Mouse (Mus musculus): ENCODE results near the gene Cldn34b2. TPM values are rescaled to one million over a fixed set of nuclear protein-coding genes. Genes with fewer than 3 reads are reported as not detected.
"Not testable (repeated sequence)": the region's sequence is repeated elsewhere in the genome, so short reads cannot be mapped to it uniquely, and the experiment has no call there.

The Cldn34b2 gene
- polyA plus RNA-seq (2016; fragmentation: Nextera tagmentation; extraction: Ambion mirVana): not detected in 2 replicates

GRCm38 (mm10) chrX:155128312-155128711 is at the start of gene Cldn34b2:
TSS of gene Cldn34b2 (minus strand) at chrX:155128412.
- not testable (repeated sequence) for H3K9me3 ChIP-seq; DNase-seq (ENCODE audit: low spot score); H3K36me3 ChIP-seq; H3K27ac ChIP-seq; H3K4me3 ChIP-seq; H3K27me3 ChIP-seq (ENCODE audit: insufficient read depth, poor library complexity, severe bottlenecking); H3K4me1 ChIP-seq
- WGBS: 77% methylated on average over 3 of the region's 3 CpGs

- DNase-seq (ENCODE audit: low spot score): no peak
- H3K4me3 ChIP-seq: no peak overlapping the region
- WGBS: 69% methylated on average over 2 of the region's 2 CpGs
- H3K4me1 ChIP-seq: no peaks in the 10 kb centered on the region
- H3K27ac ChIP-seq: no peak overlapping the region
- H3K9me3 ChIP-seq: no peaks in the 10 kb centered on the region; the same call in 1 of the 2 replicates
- H3K36me3 ChIP-seq: no peaks in the 10 kb centered on the region
- H3K27me3 ChIP-seq (ENCODE audit: insufficient read depth, poor library complexity, severe bottlenecking): no peaks in the 10 kb centered on the region
Measured at GRCm38 (mm10) chrX:155177640-155178039, 49.4 kb upstream of the Cldn34b2 start.

- no peaks in the 10 kb centered on the region; the same call in 1 of the 2 replicates for H3K9me3 ChIP-seq
- no peaks in the 10 kb centered on the region for H3K4me1 ChIP-seq
- WGBS: 74% methylated on average over 2 of the region's 2 CpGs
- no peaks in the 10 kb centered on the region for H3K36me3 ChIP-seq
- no peak overlapping the region for H3K27ac ChIP-seq
- no peaks in the 10 kb centered on the region for H3K27me3 ChIP-seq (ENCODE audit: insufficient read depth, poor library complexity, severe bottlenecking)
- H3K4me3 ChIP-seq: no peak overlapping the region
- DNase-seq (ENCODE audit: low spot score): no peak
Measured at GRCm38 (mm10) chrX:155177230-155177629, 49.0 kb upstream of the Cldn34b2 start.

GRCm38 (mm10) chrX:155175568-155175967 is 47.4 kb upstream of the Cldn34b2 start:
- no peak for DNase-seq (ENCODE audit: low spot score)
- WGBS: 69% methylated on average over 4 of the region's 4 CpGs
- Histone ChIP-seq H3K36me3 (no peaks in the 10 kb centered on the region), H3K4me3 (no peak overlapping the region), H3K4me1 (no peaks in the 10 kb centered on the region), H3K27ac (no peak overlapping the region), H3K9me3 (no peaks in the 10 kb centered on the region; the same call in 1 of the 2 replicates), H3K27me3 (ENCODE audit: insufficient read depth, poor library complexity, severe bottlenecking) (no peaks in the 10 kb centered on the region)

- Histone ChIP-seq H3K36me3 (no peaks in the 10 kb centered on the region), H3K4me3 (no peak overlapping the region), H3K9me3 (no peaks in the 10 kb centered on the region; the same call in 1 of the 2 replicates), H3K27ac (no peak overlapping the region), H3K27me3 (ENCODE audit: insufficient read depth, poor library complexity, severe bottlenecking) (no peaks in the 10 kb centered on the region), H3K4me1 (no peaks in the 10 kb centered on the region)
- no peak for DNase-seq (ENCODE audit: low spot score)
Measured at GRCm38 (mm10) chrX:155172310-155172709, 44.1 kb upstream of the Cldn34b2 start.

- H3K4me3 ChIP-seq: no peak overlapping the region
- 65% methylated on average over 1 of the region's 1 CpGs for WGBS
- DNase-seq (ENCODE audit: low spot score): no peak
- no peak overlapping the region for H3K27ac ChIP-seq
- H3K4me1 ChIP-seq: no peaks in the 10 kb centered on the region
- no peaks in the 10 kb centered on the region for H3K36me3 ChIP-seq
- H3K27me3 ChIP-seq (ENCODE audit: insufficient read depth, poor library complexity, severe bottlenecking): no peaks in the 10 kb centered on the region
- no peaks in the 10 kb centered on the region; the same call in 1 of the 2 replicates for H3K9me3 ChIP-seq
Measured at GRCm38 (mm10) chrX:155171754-155172153, 43.5 kb upstream of the Cldn34b2 start.

GRCm38 (mm10) chrX:155169886-155170285 is 41.7 kb upstream of the Cldn34b2 start:
- Histone ChIP-seq H3K27ac (no peak overlapping the region), H3K4me1 (no peaks in the 10 kb centered on the region), H3K4me3 (no peak overlapping the region), H3K27me3 (ENCODE audit: insufficient read depth, poor library complexity, severe bottlenecking) (no peaks in the 10 kb centered on the region), H3K36me3 (no peaks in the 10 kb centered on the region), H3K9me3 (no peaks in the 10 kb centered on the region; the same call in 1 of the 2 replicates)
- no peak for DNase-seq (ENCODE audit: low spot score)
- 94% methylated on average over 8 of the region's 8 CpGs for WGBS

- Histone ChIP-seq H3K9me3 (no peaks in the 10 kb centered on the region), H3K4me1 (no peaks in the 10 kb centered on the region), H3K27me3 (ENCODE audit: insufficient read depth, poor library complexity, severe bottlenecking) (no peaks in the 10 kb centered on the region), H3K36me3 (no peaks in the 10 kb centered on the region), H3K4me3 (no peak overlapping the region), H3K27ac (no peak overlapping the region)
- WGBS: 87% methylated on average over 3 of the region's 3 CpGs
- DNase-seq (ENCODE audit: low spot score): no peak
Measured at GRCm38 (mm10) chrX:155167667-155168066, 39.5 kb upstream of the Cldn34b2 start.

- 86% methylated on average over 2 of the region's 2 CpGs for WGBS
- H3K27ac ChIP-seq: no peak overlapping the region
- no peak for DNase-seq (ENCODE audit: low spot score)
Measured at GRCm38 (mm10) chrX:155166313-155166712, 38.1 kb upstream of the Cldn34b2 start.

GRCm38 (mm10) chrX:155163553-155163952 is 35.3 kb upstream of the Cldn34b2 start:
- DNase-seq (ENCODE audit: low spot score): no peak
- Histone ChIP-seq H3K9me3 (no peaks in the 10 kb centered on the region), H3K27me3 (ENCODE audit: insufficient read depth, poor library complexity, severe bottlenecking) (no peaks in the 10 kb centered on the region), H3K4me1 (no peaks in the 10 kb centered on the region), H3K36me3 (no peaks in the 10 kb centered on the region), H3K4me3 (no peak overlapping the region), H3K27ac (no peak overlapping the region)
- 59% methylated on average over 1 of the region's 1 CpGs for WGBS

More at GRCm38 (mm10) chrX:155166313-155166712, 38.1 kb upstream of the Cldn34b2 start:
- Histone ChIP-seq H3K36me3 (no peaks in the 10 kb centered on the region), H3K4me3 (no peak overlapping the region), H3K4me1 (no peaks in the 10 kb centered on the region), H3K9me3 (no peaks in the 10 kb centered on the region), H3K27me3 (ENCODE audit: insufficient read depth, poor library complexity, severe bottlenecking) (no peaks in the 10 kb centered on the region)

GRCm38 (mm10) chrX:155151868-155152267 is 23.7 kb upstream of the Cldn34b2 start:
- no peaks in the 10 kb centered on the region for H3K4me1 ChIP-seq
- no peak overlapping the region for H3K4me3 ChIP-seq
- H3K27ac ChIP-seq: no peak overlapping the region
- H3K27me3 ChIP-seq (ENCODE audit: insufficient read depth, poor library complexity, severe bottlenecking): no peaks in the 10 kb centered on the region
- no peaks in the 10 kb centered on the region for H3K36me3 ChIP-seq
- DNase-seq (ENCODE audit: low spot score): no peak
- no peaks in the 10 kb centered on the region for H3K9me3 ChIP-seq
- WGBS: 81% methylated on average over 1 of the region's 1 CpGs

- H3K27ac ChIP-seq: no peak overlapping the region
- H3K36me3 ChIP-seq: no peaks in the 10 kb centered on the region
- no peak for DNase-seq (ENCODE audit: low spot score)
- H3K9me3 ChIP-seq: no peaks in the 10 kb centered on the region
- H3K4me1 ChIP-seq: no peaks in the 10 kb centered on the region
- no peaks in the 10 kb centered on the region for H3K27me3 ChIP-seq (ENCODE audit: insufficient read depth, poor library complexity, severe bottlenecking)
- WGBS: 17% methylated on average over 3 of the region's 3 CpGs
- no peak overlapping the region for H3K4me3 ChIP-seq
Measured at GRCm38 (mm10) chrX:155144718-155145117, 16.5 kb upstream of the Cldn34b2 start.

GRCm38 (mm10) chrX:155098024-155098423 is 30.2 kb downstream of the Cldn34b2 start:
- DNase-seq (ENCODE audit: low spot score): no peak
- H3K4me1 ChIP-seq: no peaks in the 10 kb centered on the region
- H3K27ac ChIP-seq: no peak overlapping the region
- no peaks in the 10 kb centered on the region for H3K36me3 ChIP-seq
- no peaks in the 10 kb centered on the region for H3K27me3 ChIP-seq (ENCODE audit: insufficient read depth, poor library complexity, severe bottlenecking)
- H3K4me3 ChIP-seq: no peak overlapping the region
- H3K9me3 ChIP-seq: no peaks in the 10 kb centered on the region

- H3K27me3 ChIP-seq (ENCODE audit: insufficient read depth, poor library complexity, severe bottlenecking); H3K36me3 ChIP-seq; H3K4me1 ChIP-seq; H3K27ac ChIP-seq; H3K9me3 ChIP-seq; DNase-seq (ENCODE audit: low spot score); H3K4me3 ChIP-seq: not testable (repeated sequence)
- 73% methylated on average over 4 of the region's 4 CpGs for WGBS
Measured at GRCm38 (mm10) chrX:155093566-155093965, 34.6 kb downstream of the Cldn34b2 start, which contains the start of gene Magea2. TSS of gene Magea2 (minus strand) at chrX:155093666.

Measured in heart, embryonic 10.5 days (tissue).